Mouse (Mus musculus) heart, postnatal 0 days (tissue): ENCODE results near the gene AI661453. TPM values are rescaled to one million over a fixed set of nuclear protein-coding genes. Genes with fewer than 3 reads are reported as not detected.

ENCODE experiments used
- ATAC-seq: fragments of 200-750 bp; cut with Nextera tagmentation; 2 replicates; pipeline ENCODE4 v1.8.0; 2017; ENCODE audit warnings: low read depth, moderate number of reproducible peaks, moderate library complexity; ENCODE audit not compliant: insufficient read depth
- DNase-seq: peaks from one replicate; pipeline ENCODE4 v3.0.0-alpha.2; 2016; ENCODE audit warnings: low spot score
- H3K27ac ChIP-seq: fragments of 300-500 bp; sonication (generic); 2 replicates; pipeline ENCODE4 v1.5.1; 2014; ENCODE audit warnings: low read depth, mild to moderate bottlenecking
- H3K27me3 ChIP-seq: fragments of 300-500 bp; sonication (generic); 2 replicates; pipeline ENCODE4 v1.6.1; 2014; ENCODE audit warnings: low read length, mixed read lengths; ENCODE audit not compliant: control insufficient read depth, insufficient read depth
- H3K36me3 ChIP-seq: fragments of 300-500 bp; sonication (generic); replicated peaks from 2 replicates; pipeline ENCODE4 v1.6.1; 2014; ENCODE audit warnings: low read length, mixed read lengths; ENCODE audit not compliant: control insufficient read depth, insufficient read depth
- H3K4me1 ChIP-seq: fragments of 300-500 bp; sonication (generic); 2 replicates; pipeline ENCODE4 v1.6.1; 2014; ENCODE audit warnings: antibody characterized with exemption; ENCODE audit not compliant: control insufficient read depth, insufficient read depth
- H3K4me2 ChIP-seq: fragments of 300-500 bp; sonication (generic); 2 replicates; pipeline ENCODE4 v1.6.1; 2014; ENCODE audit warnings: low read depth, mild to moderate bottlenecking, low read length, moderate library complexity
- H3K4me3 ChIP-seq: fragments of 300-500 bp; sonication (generic); 2 replicates; pipeline ENCODE4 v1.5.1; 2014; ENCODE audit warnings: low read depth, low read length
- H3K9ac ChIP-seq: fragments of 300-500 bp; sonication (generic); replicated peaks from 2 replicates; pipeline ENCODE4 v1.6.1; 2014; ENCODE audit warnings: low read depth, low read length, mixed read lengths
- H3K9me3 ChIP-seq: fragments of 300-500 bp; sonication (generic); replicated peaks from 2 replicates; pipeline ENCODE4 v1.6.1; 2016; ENCODE audit warnings: low read length; ENCODE audit not compliant: control insufficient read depth
- CTCF ChIP-seq: IDR thresholded peaks from 2 replicates; pipeline ENCODE4 v1.5.1; 2016; ENCODE audit warnings: antibody characterized with exemption, control low read depth, low read depth
- EP300 ChIP-seq: IDR thresholded peaks from 2 replicates; pipeline ENCODE4 v1.6.1; 2016; ENCODE audit warnings: antibody characterized with exemption, low read depth
- WGBS: fragments of 180-500 bp; shearing (Covaris S2); extraction: QIAGEN DNeasy Blood & Tissue Kit; methylation state at CpG from one replicate; pipeline ENCODE4 v1.1.7; 2014; 5-methylcytosine and 5-hydroxymethylcytosine counted together
- polyA plus RNA-seq: library from polyadenylated mRNA; unstranded; fragments of >200 nt; fragmentation: Nextera tagmentation; extraction: Ambion mirVana; gene quantifications from 2 replicates; pipeline ENCODE4 v1.2.1, GENCODE M21; 2015
- total RNA-seq: library from RNA; depleted of rRNA; stranded (reverse); fragments of >200 nt; gene quantifications from 2 replicates; pipeline ENCODE4 v1.2.3, GENCODE M21; 2014; ENCODE audit warnings: low replicate concordance

Gene AI661453
- total and polyA plus RNA-seq, 2 experiments from 2014 or later = 1.0 to 1.3 TPM

- H3K4me2 ChIP-seq = peak within 1 kb of the TSS; percentile 84
- H3K36me3 ChIP-seq = peaks cover 5% of the 10 kb centered on the region; the same call in 1 of the 2 replicates
- WGBS = under 1% methylated on average over 22 of the region's 22 CpGs
- DNase-seq (no peak), ATAC-seq (peak; percentile 18)
- H3K27me3 ChIP-seq = no peaks in the 10 kb centered on the region
- H3K4me3 ChIP-seq = peak within 1 kb of the TSS; percentile 49
- TF ChIP-seq CTCF = no peak
- TF ChIP-seq EP300 = no peak
- H3K9me3 ChIP-seq = no peaks in the 10 kb centered on the region
- peak within 1 kb of the TSS; percentile 59 for H3K9ac ChIP-seq
- peak within 1 kb of the TSS; percentile 68 for H3K27ac ChIP-seq
- H3K4me1 ChIP-seq = peaks cover 28% of the 10 kb centered on the region
Measured at GRCm38 (mm10) chr17:47504941-47505346, 68.5 kb downstream of the AI661453 start, which contains the start of gene Ccnd3. TSS of gene Ccnd3 (plus strand) at chr17:47505051.

GRCm38 (mm10) chr17:47505566-47505965, 69.2 kb downstream of the AI661453 start:
- Histone ChIP-seq H3K4me2 (peak overlapping the region; percentile 84), H3K4me3 (peak overlapping the region; percentile 49), H3K9ac (peak overlapping the region; percentile 59), H3K4me1 (peaks cover 30% of the 10 kb centered on the region), H3K27me3 (no peaks in the 10 kb centered on the region), H3K27ac (peak overlapping the region; percentile 68), H3K36me3 (no peaks in the 10 kb centered on the region), H3K9me3 (no peaks in the 10 kb centered on the region)
- DNase-seq = no peak
- ATAC-seq = no peak
- TF ChIP-seq CTCF (no peak), EP300 (no peak)
- 59% methylated on average over 2 of the region's 2 CpGs for WGBS

GRCm38 (mm10) chr17:47506042-47506441, 69.6 kb downstream of the AI661453 start:
- no peak for DNase-seq
- Histone ChIP-seq H3K4me3 (peak overlapping the region; percentile 49; the same call in 1 of the 2 replicates), H3K4me1 (peaks cover 29% of the 10 kb centered on the region), H3K9ac (no peak overlapping the region), H3K36me3 (no peaks in the 10 kb centered on the region), H3K4me2 (peak overlapping the region; percentile 84), H3K9me3 (no peaks in the 10 kb centered on the region), H3K27me3 (no peaks in the 10 kb centered on the region), H3K27ac (peak overlapping the region; percentile 68)
- no peak for TF ChIP-seq CTCF
- TF ChIP-seq EP300 = no peak
- WGBS = 84% methylated on average over 1 of the region's 1 CpGs
- no peak for ATAC-seq

- no peak for TF ChIP-seq EP300
- no peak for TF ChIP-seq CTCF
- Histone ChIP-seq H3K27ac (no peak overlapping the region), H3K4me1 (peaks cover 25% of the 10 kb centered on the region)
Measured at GRCm38 (mm10) chr17:47506697-47507096, 70.3 kb downstream of the AI661453 start.

GRCm38 (mm10) chr17:47507523-47507922, 71.1 kb downstream of the AI661453 start:
- TF ChIP-seq EP300 = no peak
- TF ChIP-seq CTCF = no peak
- 84% methylated on average over 2 of the region's 2 CpGs for WGBS
- no peaks in the 10 kb centered on the region for H3K9me3 ChIP-seq
- H3K9ac ChIP-seq = no peak overlapping the region
- ATAC-seq = no peak
- peak overlapping the region; percentile 61; the same call in 1 of the 2 replicates for H3K4me2 ChIP-seq
- DNase-seq = no peak
- H3K27me3 ChIP-seq = no peaks in the 10 kb centered on the region
- H3K4me3 ChIP-seq = peak overlapping the region; percentile 35; the same call in 1 of the 2 replicates
- peaks cover 28% of the 10 kb centered on the region for H3K4me1 ChIP-seq
- H3K27ac ChIP-seq = peak overlapping the region; percentile 96
- no peaks in the 10 kb centered on the region for H3K36me3 ChIP-seq

More at GRCm38 (mm10) chr17:47506697-47507096, 70.3 kb downstream of the AI661453 start:
- Histone ChIP-seq H3K4me3 (no peak overlapping the region; the same call in 1 of the 2 replicates), H3K4me2 (no peak overlapping the region; the same call in 1 of the 2 replicates), H3K27me3 (no peaks in the 10 kb centered on the region), H3K36me3 (no peaks in the 10 kb centered on the region), H3K9ac (no peak overlapping the region), H3K9me3 (no peaks in the 10 kb centered on the region)
- DNase-seq = no peak
- 80% methylated on average over 4 of the region's 4 CpGs for WGBS
- ATAC-seq = no peak

- peak; percentile 73 for ATAC-seq
- peak; percentile 98 for DNase-seq
- H3K4me1 ChIP-seq = peaks cover 33% of the 10 kb centered on the region
- H3K9me3 ChIP-seq = no peaks in the 10 kb centered on the region
- no peaks in the 10 kb centered on the region for H3K27me3 ChIP-seq
- H3K4me2 ChIP-seq = peak overlapping the region; percentile 61
- H3K4me3 ChIP-seq = peak overlapping the region; percentile 35
- H3K9ac ChIP-seq = peak overlapping the region; percentile 40
- 3% methylated on average over 12 of the region's 12 CpGs for WGBS
- TF ChIP-seq EP300 = peak; percentile 99
- no peak for TF ChIP-seq CTCF
- H3K36me3 ChIP-seq = no peaks in the 10 kb centered on the region
- peak overlapping the region; percentile 96 for H3K27ac ChIP-seq
Measured at GRCm38 (mm10) chr17:47508012-47508608, 71.7 kb downstream of the AI661453 start.
